In the genomic region with DNA sequence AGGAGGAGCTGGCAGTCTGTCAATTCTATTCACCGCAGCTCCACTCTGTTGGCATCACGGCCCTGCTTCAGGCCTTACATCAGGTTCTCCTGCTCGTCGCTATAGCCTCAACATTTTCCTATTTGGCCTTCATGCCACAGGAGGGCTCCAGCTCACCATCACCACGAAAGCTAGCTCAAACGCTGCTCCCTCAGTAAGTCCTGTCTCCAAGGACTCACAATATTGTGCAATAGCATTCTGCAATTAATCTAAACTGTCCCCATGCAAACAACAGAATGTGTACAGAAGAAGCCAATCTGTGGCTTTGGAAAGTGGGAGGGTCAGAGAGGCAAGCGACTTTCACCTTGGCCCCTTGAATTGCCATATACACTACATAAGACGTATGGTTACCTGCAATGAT, we compare ENCODE assay signal across 8 mouse cellular contexts. TPM values are rescaled to one million over a fixed set of nuclear protein-coding genes. Genes with fewer than 3 reads are reported as not detected.
DNase-seq lines count a peak whose midpoint lies in the region; ATAC-seq and TF ChIP-seq lines count a peak whose summit lies in the region.

No protein-coding gene starts in this region.

- TF ChIP-seq EP300 in heart, adult 2 months (IDR thresholded peaks at IDR 0.05; ENCODE audit: insufficient read depth, low read depth, low read length) = no peak

- no peaks in the 10 kb centered on the region for H3K4me1 ChIP-seq in heart, adult 2 months (ENCODE audit: control insufficient read depth, insufficient read depth, low read length)
- H3K4me1 ChIP-seq in heart, embryonic 11.5 days (ENCODE audit: control insufficient read depth, insufficient read depth, low read length) = no peaks in the 10 kb centered on the region
- no peaks in the 10 kb centered on the region for H3K4me1 ChIP-seq in intestine, embryonic 15.5 days (replicated peaks)

- H3K4me2 ChIP-seq in heart, embryonic 11.5 days = no peak overlapping the region
- no peak overlapping the region for H3K4me2 ChIP-seq in intestine, embryonic 15.5 days (replicated peaks)

- no peaks in the 10 kb centered on the region for H3K27me3 ChIP-seq in heart, adult 2 months (ENCODE audit: control insufficient read depth, insufficient read depth, low read length)
- H3K27me3 ChIP-seq in heart, embryonic 11.5 days (ENCODE audit: control insufficient read depth, insufficient read depth, low read length) = no peaks in the 10 kb centered on the region
- no peaks in the 10 kb centered on the region for H3K27me3 ChIP-seq in intestine, embryonic 15.5 days (replicated peaks)

- H3K27ac ChIP-seq in heart, adult 2 months = no peak overlapping the region
- H3K27ac ChIP-seq in heart, embryonic 11.5 days (ENCODE audit: low read depth, low read length) = no peak overlapping the region
- H3K27ac ChIP-seq in intestine, embryonic 15.5 days = no peak overlapping the region

- ATAC-seq in heart, embryonic 11.5 days (replicated peaks; ENCODE audit: insufficient number of reproducible peaks, low FRiP score, low TSS enrichment) = no peak
- peak; percentile 74 for ATAC-seq in intestine, embryonic 15.5 days

- H3K9ac ChIP-seq in heart, adult 2 months (ENCODE audit: low read depth, low read length) = no peak overlapping the region
- no peak overlapping the region for H3K9ac ChIP-seq in heart, embryonic 11.5 days (ENCODE audit: low read depth, low read length)
- H3K9ac ChIP-seq in intestine, embryonic 15.5 days = no peak overlapping the region

- no peaks in the 10 kb centered on the region for H3K79me2 ChIP-seq in heart, adult 2 months (replicated peaks; ENCODE audit: control insufficient read depth, insufficient read depth, low read length)

- peak; percentile 40 for TF ChIP-seq CTCF in heart, adult 2 months (IDR thresholded peaks at IDR 0.05)

- no peaks in the 10 kb centered on the region for H3K9me3 ChIP-seq in heart, embryonic 11.5 days (replicated peaks; ENCODE audit: control insufficient read depth, low read length)
- H3K9me3 ChIP-seq in intestine, embryonic 15.5 days = no peaks in the 10 kb centered on the region

- no peak for DNase-seq in heart, adult 2 months
- DNase-seq in right cerebral cortex, postnatal 25 days = peak; percentile 26
- DNase-seq in right cerebral cortex, postnatal 36 days (ENCODE audit: low spot score in 2 of 2) = no peak
- DNase-seq in skeletal muscle tissue, adult 2 months (ENCODE audit: low read depth, low spot score) = peak; percentile 21
- no peak for DNase-seq in embryo, embryonic 9.5 days (ENCODE audit: extremely low spot score)
- DNase-seq in spleen, postnatal 14 days (ENCODE audit: low spot score in 2 of 2) = no peak

- H3K36me3 ChIP-seq in heart, adult 2 months (ENCODE audit: control insufficient read depth, insufficient read depth, low read length) = no peaks in the 10 kb centered on the region; the same call in 1 of the 2 replicates
- no peaks in the 10 kb centered on the region for H3K36me3 ChIP-seq in heart, embryonic 11.5 days (ENCODE audit: control insufficient read depth, insufficient read depth, low read length)
- H3K36me3 ChIP-seq in intestine, embryonic 15.5 days = peaks cover 5% of the 10 kb centered on the region; the same call in 1 of the 2 replicates

- H3K4me3 ChIP-seq in heart, adult 2 months = no peak overlapping the region
- no peak overlapping the region for H3K4me3 ChIP-seq in heart, embryonic 11.5 days (ENCODE audit: low read depth, low read length)
- H3K4me3 ChIP-seq in intestine, embryonic 15.5 days (replicated peaks) = no peak overlapping the region

- intact Hi-C loops in heart, adult 2 months (cut with DNase I) = loop anchor here (5.0 kb wide), 1 partner anchor 181 kb away; no protein-coding TSS in a partner anchor

- TF ChIP-seq POLR2A in heart, adult 2 months (IDR thresholded peaks at IDR 0.05; ENCODE audit: insufficient read depth, low read depth, low read length) = no peak

- WGBS in heart, adult 2 months = 74% methylated on average over 8 of the region's 8 CpGs
- 83% methylated on average over 8 of the region's 8 CpGs for WGBS in heart, embryonic 11.5 days (ENCODE audit: insufficient replicate concordance)
- WGBS in intestine, embryonic 15.5 days = 73% methylated on average over 8 of the region's 8 CpGs

RNA-seq across cellular contexts. Expression of a gene that starts 27.8 kb away (rescaled TPM):
- total RNA-seq in heart, adult 2 months (2021) = 1 to 10 TPM; 6.6 to 9.6 TPM
- 4.1 and 9.1 TPM in 2 replicates for polyA plus RNA-seq in heart, adult 2 months (2012; rRNA removed)
- polyA plus RNA-seq in heart, embryonic 11.5 days (2014; fragmentation: Nextera tagmentation; extraction: Ambion mirVana) = 81.2 and 86.9 TPM in 2 replicates
- polyA plus RNA-seq in intestine, embryonic 15.5 days (2015; fragmentation: Nextera tagmentation; extraction: Ambion mirVana) = 193 and 213 TPM in 2 replicates

Comparison
In these comparisons a context has a peak if more than half of its experiments do, and no peak if none do; other contexts are left out.
1. DNase-seq: peak in right cerebral cortex, postnatal 25 days (single experiment) and skeletal muscle tissue, adult 2 months (single experiment); none in heart, adult 2 months (0 of 2), right cerebral cortex, postnatal 36 days (0 of 2), embryo, embryonic 9.5 days (single experiment) and spleen, postnatal 14 days (0 of 2).